Mouse (Mus musculus) thymus, postnatal 14 days (tissue): ENCODE data around the gene 9930104L06Rik.
"Not testable (repeated sequence)": the region's sequence is repeated elsewhere in the genome, so short reads cannot be mapped to it uniquely, and the experiment has no call there.

Experiments
- DNase-seq: peaks from one replicate; pipeline ENCODE4 v3.0.0; 2021

9930104L06Rik gene

GRCm38 (mm10) chr4:124936613-124937471 is at the start of gene 9930104L06Rik:
9930104L06Rik (plus strand) TSS chr4:124937048.
- DNase-seq, result peak; percentile 94

- DNase-seq, result no peak
Measured at GRCm38 (mm10) chr4:124888702-124889101, 48.1 kb upstream of the 9930104L06Rik start.

- DNase-seq, result no peak
Measured at GRCm38 (mm10) chr4:124889935-124890334, 46.9 kb upstream of the 9930104L06Rik start.

- no peak for DNase-seq
Measured at GRCm38 (mm10) chr4:124890831-124891230, 46.0 kb upstream of the 9930104L06Rik start.

GRCm38 (mm10) chr4:124893769-124894168 is 43.1 kb upstream of the 9930104L06Rik start:
- no peak for DNase-seq

GRCm38 (mm10) chr4:124894508-124895428 is 42.1 kb upstream of the 9930104L06Rik start:
- DNase-seq, result no peak

- DNase-seq, result no peak
Measured at GRCm38 (mm10) chr4:124898428-124898827, 38.4 kb upstream of the 9930104L06Rik start.

GRCm38 (mm10) chr4:124899906-124900305 is 36.9 kb upstream of the 9930104L06Rik start:
- DNase-seq, result no peak

- DNase-seq, result peak; percentile 18
Measured at GRCm38 (mm10) chr4:124905417-124905816, 31.4 kb upstream of the 9930104L06Rik start.

GRCm38 (mm10) chr4:124905971-124906822 is 30.7 kb upstream of the 9930104L06Rik start:
- DNase-seq, result no peak

GRCm38 (mm10) chr4:124928102-124928501 is 8.7 kb upstream of the 9930104L06Rik start:
- DNase-seq, result no peak

- not testable (repeated sequence) for DNase-seq
Measured at GRCm38 (mm10) chr4:124939211-124939610, 2.4 kb downstream of the 9930104L06Rik start, which contains the start of gene Cdca8. Cdca8 (minus strand) TSS chr4:124939311.

- DNase-seq, result peak; percentile 82
Measured at GRCm38 (mm10) chr4:124943022-124943421, 6.2 kb downstream of the 9930104L06Rik start.

GRCm38 (mm10) chr4:124943781-124944180 is 6.9 kb downstream of the 9930104L06Rik start:
- DNase-seq, result no peak

- DNase-seq, result no peak
Measured at GRCm38 (mm10) chr4:124944961-124945360, 8.1 kb downstream of the 9930104L06Rik start.

- no peak for DNase-seq
Measured at GRCm38 (mm10) chr4:124949488-124949887, 12.6 kb downstream of the 9930104L06Rik start.

- DNase-seq, result no peak
Measured at GRCm38 (mm10) chr4:124950181-124951035, 13.6 kb downstream of the 9930104L06Rik start.

- no peak for DNase-seq
Measured at GRCm38 (mm10) chr4:124951036-124951433, 14.2 kb downstream of the 9930104L06Rik start.

GRCm38 (mm10) chr4:124953546-124953945 is 16.7 kb downstream of the 9930104L06Rik start:
- DNase-seq, result no peak

- no peak for DNase-seq
Measured at GRCm38 (mm10) chr4:124957284-124957683, 20.4 kb downstream of the 9930104L06Rik start.

- DNase-seq, result no peak
Measured at GRCm38 (mm10) chr4:124959062-124959461, 22.2 kb downstream of the 9930104L06Rik start.
